Mouse (Mus musculus) gonadal fat pad, adult 2 months (tissue): ENCODE data around the gene Olfr1380. TPM values are rescaled to one million over a fixed set of nuclear protein-coding genes. Genes with fewer than 3 reads are reported as not detected.
"Not testable (repeated sequence)": the region's sequence is repeated elsewhere in the genome, so short reads cannot be mapped to it uniquely, and the experiment has no call there.

Experiments used
- DNase-seq: peaks from one replicate; pipeline ENCODE4 v3.0.0-alpha.2; 2012; ENCODE audit warnings: low read depth
- polyA plus RNA-seq: library from polyadenylated mRNA; depleted of rRNA; stranded (reverse); fragments of >200 nt; gene quantifications from 2 replicates; pipeline ENCODE4 v1.2.3, GENCODE M21; 2012; rRNA removed

The Olfr1380 gene
- polyA plus RNA-seq = not detected in 2 replicates

GRCm38 (mm10) chr11:49556578-49556977 lies at the start of gene Olfr1380:
Olfr1380 (plus strand) TSS chr11:49556878.
- DNase-seq = not testable (repeated sequence)

- no peak for DNase-seq
Observed at GRCm38 (mm10) chr11:49518086-49518485, 38.6 kb upstream of the Olfr1380 start.

DNA sequence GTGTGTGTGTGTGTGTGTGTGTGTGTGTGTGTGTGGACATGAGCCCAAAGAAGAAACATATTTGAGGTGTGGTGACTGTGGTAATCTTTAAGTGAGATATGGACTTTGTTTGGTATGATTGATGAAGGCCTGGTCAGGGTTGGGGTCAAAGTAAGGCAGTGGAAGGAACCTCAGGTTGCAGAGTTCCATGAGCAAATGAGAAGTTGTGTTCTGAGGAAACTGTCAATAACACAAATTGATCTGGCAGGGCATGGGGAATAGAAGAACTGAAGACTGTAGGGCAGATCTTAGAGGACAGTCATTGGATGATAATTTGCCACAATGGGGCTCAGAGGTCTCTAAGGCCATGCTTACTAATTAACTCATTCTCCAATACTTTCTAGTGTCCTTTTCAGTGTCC lies 37.3 kb upstream of the Olfr1380 start, which contains the start of gene Olfr1383:
TSS of gene Olfr1383 (plus strand) at position 301 of the 400 bp plus-strand sequence.
- DNase-seq = no peak

- no peak for DNase-seq
Observed at GRCm38 (mm10) chr11:49527947-49528346, 28.7 kb upstream of the Olfr1380 start, which contains the start of gene Olfr1382. Olfr1382 (plus strand) TSS chr11:49528247.

GRCm38 (mm10) chr11:49532761-49533160 lies 23.9 kb upstream of the Olfr1380 start:
- DNase-seq = no peak

- DNase-seq = not testable (repeated sequence)
Observed at GRCm38 (mm10) chr11:49536631-49537030, 20.0 kb upstream of the Olfr1380 start.

DNA sequence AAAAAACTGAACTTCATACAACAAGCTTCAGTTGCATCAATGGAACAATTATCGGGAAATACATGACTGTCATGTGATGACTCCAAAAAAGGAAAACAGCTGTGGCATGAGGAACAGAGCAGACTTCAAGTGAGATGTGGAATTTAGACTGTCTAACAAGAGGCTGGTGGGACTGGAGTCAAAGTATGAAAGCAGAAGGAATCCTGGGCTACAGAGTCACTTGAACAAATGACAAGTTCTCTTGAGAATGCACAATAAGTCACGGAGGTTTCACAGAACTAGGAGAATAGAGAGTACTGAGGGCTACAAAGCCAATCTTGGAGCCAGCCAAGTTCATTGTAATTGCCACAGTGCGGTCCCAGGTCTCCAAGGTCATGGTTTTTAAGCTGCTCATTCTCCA lies 13.5 kb upstream of the Olfr1380 start, which contains the start of gene Olfr1381:
TSS of gene Olfr1381 (plus strand) at position 301 of the 400 bp plus-strand sequence.
- DNase-seq = not testable (repeated sequence)

DNA sequence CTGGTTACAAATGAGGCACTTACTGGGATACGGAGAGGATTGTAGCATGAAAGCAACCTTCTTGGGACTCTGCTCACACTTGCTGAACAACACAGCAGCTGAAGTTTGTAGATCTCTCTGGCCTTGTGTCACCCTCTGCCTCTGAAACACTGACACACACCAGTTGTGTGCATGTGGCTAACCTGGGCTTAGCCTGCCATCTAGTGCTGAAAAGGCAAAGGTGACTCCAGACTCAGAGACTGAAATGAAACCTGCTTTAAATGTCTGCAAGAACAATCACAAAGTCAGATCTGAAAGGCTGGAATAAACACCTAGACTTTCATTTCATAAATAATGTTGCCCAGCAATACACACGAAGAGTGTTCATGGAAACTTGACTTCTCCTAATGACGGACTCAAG lies 2.6 kb upstream of the Olfr1380 start:
- not testable (repeated sequence) for DNase-seq

- DNase-seq = not testable (repeated sequence)
Observed at GRCm38 (mm10) chr11:49575054-49575453, 18.4 kb downstream of the Olfr1380 start.

DNA sequence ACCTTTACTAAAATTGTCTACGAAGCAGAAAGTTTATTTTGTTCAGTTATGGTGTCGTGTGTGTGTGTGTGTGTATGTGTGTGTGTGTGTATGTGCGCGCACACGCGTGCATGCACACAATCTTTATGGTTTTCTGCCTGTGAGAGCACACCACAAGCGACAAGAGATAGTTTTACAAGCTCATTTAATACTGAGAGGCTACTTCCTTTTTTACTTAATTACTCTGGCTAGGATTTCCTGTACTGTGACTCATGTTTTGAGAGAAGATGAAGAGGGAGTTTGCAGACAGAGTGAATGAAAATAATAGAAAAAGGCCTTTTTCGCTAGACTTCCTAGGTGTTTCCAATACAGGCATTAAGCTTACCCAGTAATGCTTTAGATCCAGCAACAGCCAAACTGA lies 23.8 kb downstream of the Olfr1380 start:
- not testable (repeated sequence) for DNase-seq

GRCm38 (mm10) chr11:49590213-49590612 lies 33.5 kb downstream of the Olfr1380 start:
- DNase-seq = no peak

DNA sequence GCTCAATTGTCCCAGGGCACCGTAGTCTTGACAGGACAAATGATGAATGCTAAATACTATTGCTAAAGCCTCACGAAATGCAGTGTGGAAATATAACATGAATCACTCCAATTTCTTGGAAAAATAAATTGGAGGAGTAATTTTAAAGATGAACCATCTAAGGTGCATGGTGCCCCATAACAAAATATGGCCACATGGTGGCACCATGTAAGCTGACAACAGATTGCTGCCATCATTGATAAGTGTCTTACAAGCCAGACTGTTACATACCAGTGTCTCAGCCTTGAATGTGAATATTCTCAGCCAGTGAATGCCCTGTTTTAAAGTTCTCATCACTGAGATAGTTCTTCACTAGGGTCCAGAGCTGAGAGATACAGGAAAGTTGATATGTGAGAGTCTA lies 40.5 kb downstream of the Olfr1380 start:
- DNase-seq = not testable (repeated sequence)

- DNase-seq = not testable (repeated sequence)
Observed at GRCm38 (mm10) chr11:49608306-49608705, 51.6 kb downstream of the Olfr1380 start.

GRCm38 (mm10) chr11:49608938-49609867 lies 52.5 kb downstream of the Olfr1380 start, which contains the start of gene Flt4:
Flt4 (plus strand) TSS chr11:49609263.
- DNase-seq = not testable (repeated sequence)

- not testable (repeated sequence) for DNase-seq
Observed at GRCm38 (mm10) chr11:49609868-49610824, 53.5 kb downstream of the Olfr1380 start.

DNA sequence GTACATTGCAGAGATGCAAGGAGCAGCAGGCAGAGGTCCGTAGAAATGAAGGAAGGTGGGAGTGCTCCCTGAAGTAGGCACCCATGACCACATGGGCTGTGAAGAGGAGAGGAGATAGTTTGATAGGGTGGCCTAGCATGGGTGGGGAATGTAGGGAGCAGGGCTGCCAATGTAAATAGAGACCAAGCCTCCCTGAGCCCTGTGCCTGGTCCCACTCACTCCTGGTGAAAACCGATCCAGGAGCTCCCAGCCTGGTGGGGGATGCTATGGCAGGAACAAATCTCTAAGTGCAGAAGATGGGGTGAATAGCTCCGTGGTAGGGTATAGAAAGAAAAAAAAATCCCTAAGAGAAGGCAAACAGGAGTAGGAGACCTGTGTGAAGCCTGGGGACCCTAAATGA lies 54.7 kb downstream of the Olfr1380 start:
- DNase-seq = not testable (repeated sequence)

GRCm38 (mm10) chr11:49612154-49612553 lies 55.5 kb downstream of the Olfr1380 start:
- DNase-seq = no peak

GRCm38 (mm10) chr11:49613349-49613748 lies 56.7 kb downstream of the Olfr1380 start:
- no peak for DNase-seq
